Mouse (Mus musculus) testis, adult 2 months (tissue): ENCODE results near the gene Hectd3.

ENCODE experiments used
- CTCF ChIP-seq: fragments of 200-500 bp; IDR thresholded peaks from 2 replicates; pipeline ENCODE4 v1.5.1; 2012; ENCODE audit warnings: low read depth, mild to moderate bottlenecking, inconsistent platforms, low read length, moderate library complexity; ENCODE audit not compliant: control insufficient read depth, insufficient read depth, insufficient replicate concordance
- POLR2A ChIP-seq: fragments of 200-500 bp; IDR thresholded peaks from 2 replicates; pipeline ENCODE4 v1.6.1; 2012; ENCODE audit warnings: low read depth, mild to moderate bottlenecking, inconsistent platforms, low read length, moderate library complexity; ENCODE audit not compliant: control insufficient read depth

- TF ChIP-seq POLR2A (no peak), CTCF (no peak)
Measured at GRCm38 (mm10) chr4:116989731-116990130, 5.4 kb upstream of the Hectd3 start.
